Mouse (Mus musculus) neural tube, embryonic 13.5 days (tissue): ENCODE results near the gene Cwc22. TPM values are rescaled to one million over a fixed set of nuclear protein-coding genes. Genes with fewer than 3 reads are reported as not detected.

ENCODE experiments used
- ATAC-seq: fragments of 200-750 bp; cut with Nextera tagmentation; 2 replicates; pipeline ENCODE4 v1.8.0; 2017; ENCODE audit warnings: low read depth, mild to moderate bottlenecking, moderate TSS enrichment, moderate library complexity
- H3K27ac ChIP-seq: fragments of 300-500 bp; sonication (generic); replicated peaks from 2 replicates; pipeline ENCODE4 v1.5.1; 2015; ENCODE audit warnings: moderate library complexity, mild to moderate bottlenecking, inconsistent platforms
- H3K27me3 ChIP-seq: fragments of 300-500 bp; sonication (generic); 2 replicates; pipeline ENCODE4 v1.6.1; 2015; ENCODE audit warnings: mild to moderate bottlenecking, inconsistent platforms
- H3K36me3 ChIP-seq: fragments of 300-500 bp; sonication (generic); 2 replicates; pipeline ENCODE4 v1.6.1; 2015; ENCODE audit warnings: mild to moderate bottlenecking, inconsistent platforms
- H3K4me1 ChIP-seq: fragments of 300-500 bp; sonication (generic); replicated peaks from 2 replicates; pipeline ENCODE4 v1.6.1; 2015; ENCODE audit warnings: inconsistent platforms
- H3K4me2 ChIP-seq: fragments of 300-500 bp; sonication (generic); 2 replicates; pipeline ENCODE4 v1.6.1; 2015; ENCODE audit warnings: inconsistent platforms, mild to moderate bottlenecking, moderate library complexity
- H3K4me3 ChIP-seq: fragments of 300-500 bp; sonication (generic); 2 replicates; pipeline ENCODE4 v1.5.1; 2015; ENCODE audit warnings: mild to moderate bottlenecking, inconsistent platforms
- H3K9ac ChIP-seq: fragments of 300-500 bp; sonication (generic); 2 replicates; pipeline ENCODE4 v1.6.1; 2015; ENCODE audit warnings: moderate library complexity, mild to moderate bottlenecking, inconsistent platforms
- H3K9me3 ChIP-seq: fragments of 300-500 bp; sonication (generic); 2 replicates; pipeline ENCODE4 v1.6.1; 2016; ENCODE audit warnings: inconsistent platforms
- WGBS: fragments of 180-500 bp; shearing (Covaris S2); methylation state at CpG from one replicate; pipeline ENCODE4 v1.1.7; 2015; 5-methylcytosine and 5-hydroxymethylcytosine counted together
- polyA plus RNA-seq: library from polyadenylated mRNA; unstranded; fragments of >200 nt; fragmentation: Nextera tagmentation; extraction: Ambion mirVana; gene quantifications from 2 replicates; pipeline ENCODE4 v1.2.1, GENCODE M21; 2015

The Cwc22 gene
- polyA plus RNA-seq, 1 experiment from 2014 or later = 20.0 TPM

- WGBS = 96% methylated on average over 5 of the region's 5 CpGs
- no peak overlapping the region for H3K9ac ChIP-seq
- H3K27ac ChIP-seq = no peak overlapping the region
- no peak overlapping the region for H3K4me2 ChIP-seq
- peaks cover 35% of the 10 kb centered on the region for H3K36me3 ChIP-seq
- H3K4me3 ChIP-seq = no peak overlapping the region
- H3K9me3 ChIP-seq = no peaks in the 10 kb centered on the region
- no peaks in the 10 kb centered on the region for H3K27me3 ChIP-seq
- ATAC-seq = no peak
- no peaks in the 10 kb centered on the region for H3K4me1 ChIP-seq
Measured at GRCm38 (mm10) chr2:77890836-77891438, 55.2 kb downstream of the Cwc22 start.

- Histone ChIP-seq H3K4me1 (no peaks in the 10 kb centered on the region), H3K9me3 (no peaks in the 10 kb centered on the region), H3K27ac (no peak overlapping the region), H3K27me3 (no peaks in the 10 kb centered on the region), H3K36me3 (peaks cover 30% of the 10 kb centered on the region), H3K9ac (no peak overlapping the region), H3K4me2 (no peak overlapping the region), H3K4me3 (no peak overlapping the region)
- ATAC-seq = no peak
- 94% methylated on average over 6 of the region's 6 CpGs for WGBS
Measured at GRCm38 (mm10) chr2:77889949-77890348, 56.2 kb downstream of the Cwc22 start.

GRCm38 (mm10) chr2:77889401-77889800 lies 56.8 kb downstream of the Cwc22 start:
- WGBS = 92% methylated on average over 5 of the region's 5 CpGs
- Histone ChIP-seq H3K36me3 (peaks cover 24% of the 10 kb centered on the region), H3K27me3 (no peaks in the 10 kb centered on the region), H3K27ac (no peak overlapping the region), H3K4me3 (no peak overlapping the region), H3K9me3 (no peaks in the 10 kb centered on the region), H3K4me2 (no peak overlapping the region), H3K9ac (no peak overlapping the region), H3K4me1 (no peaks in the 10 kb centered on the region)
- no peak for ATAC-seq

GRCm38 (mm10) chr2:77888826-77889225 lies 57.3 kb downstream of the Cwc22 start:
- no peak overlapping the region for H3K27ac ChIP-seq

GRCm38 (mm10) chr2:77888056-77888455 lies 58.1 kb downstream of the Cwc22 start:
- H3K9me3 ChIP-seq = no peaks in the 10 kb centered on the region
- H3K4me3 ChIP-seq = no peak overlapping the region
- peaks cover 11% of the 10 kb centered on the region for H3K36me3 ChIP-seq
- H3K4me1 ChIP-seq = no peaks in the 10 kb centered on the region
- H3K27me3 ChIP-seq = no peaks in the 10 kb centered on the region
- H3K9ac ChIP-seq = no peak overlapping the region
- no peak for ATAC-seq
- no peak overlapping the region for H3K4me2 ChIP-seq
- no peak overlapping the region for H3K27ac ChIP-seq
- 92% methylated on average over 6 of the region's 6 CpGs for WGBS

More at GRCm38 (mm10) chr2:77888826-77889225, 57.3 kb downstream of the Cwc22 start:
- no peaks in the 10 kb centered on the region for H3K9me3 ChIP-seq
- no peak overlapping the region for H3K4me3 ChIP-seq
- ATAC-seq = no peak
- WGBS = 80% methylated on average over 2 of the region's 2 CpGs
- no peaks in the 10 kb centered on the region for H3K27me3 ChIP-seq
- H3K4me2 ChIP-seq = no peak overlapping the region
- no peak overlapping the region for H3K9ac ChIP-seq
- H3K36me3 ChIP-seq = peaks cover 18% of the 10 kb centered on the region
- H3K4me1 ChIP-seq = no peaks in the 10 kb centered on the region

- ATAC-seq = no peak
- H3K4me3 ChIP-seq = no peak overlapping the region
- H3K36me3 ChIP-seq = peaks cover 2% of the 10 kb centered on the region
- WGBS = 95% methylated on average over 4 of the region's 4 CpGs
- H3K9me3 ChIP-seq = no peaks in the 10 kb centered on the region
- H3K4me1 ChIP-seq = no peaks in the 10 kb centered on the region
- H3K27me3 ChIP-seq = no peaks in the 10 kb centered on the region
- no peak overlapping the region for H3K27ac ChIP-seq
- no peak overlapping the region for H3K9ac ChIP-seq
- H3K4me2 ChIP-seq = no peak overlapping the region
Measured at GRCm38 (mm10) chr2:77887166-77887565, 59.0 kb downstream of the Cwc22 start.

- 85% methylated on average over 10 of the region's 10 CpGs for WGBS
- H3K27me3 ChIP-seq = no peaks in the 10 kb centered on the region
- no peak overlapping the region for H3K4me2 ChIP-seq
- no peaks in the 10 kb centered on the region for H3K9me3 ChIP-seq
- H3K27ac ChIP-seq = no peak overlapping the region
- H3K9ac ChIP-seq = no peak overlapping the region
- no peak overlapping the region for H3K4me3 ChIP-seq
- no peak for ATAC-seq
- no peaks in the 10 kb centered on the region for H3K4me1 ChIP-seq
- no peaks in the 10 kb centered on the region for H3K36me3 ChIP-seq
Measured at GRCm38 (mm10) chr2:77885491-77886130, 60.6 kb downstream of the Cwc22 start.

- no peaks in the 10 kb centered on the region for H3K9me3 ChIP-seq
- H3K4me2 ChIP-seq = no peak overlapping the region
- no peak overlapping the region for H3K9ac ChIP-seq
- H3K36me3 ChIP-seq = no peaks in the 10 kb centered on the region
- H3K4me3 ChIP-seq = no peak overlapping the region
- 91% methylated on average over 6 of the region's 6 CpGs for WGBS
- ATAC-seq = no peak
- H3K27ac ChIP-seq = no peak overlapping the region
- no peaks in the 10 kb centered on the region for H3K4me1 ChIP-seq
- H3K27me3 ChIP-seq = no peaks in the 10 kb centered on the region
Measured at GRCm38 (mm10) chr2:77885036-77885435, 61.1 kb downstream of the Cwc22 start.

- Histone ChIP-seq H3K4me1 (no peaks in the 10 kb centered on the region), H3K4me3 (no peak overlapping the region), H3K9me3 (no peaks in the 10 kb centered on the region), H3K36me3 (no peaks in the 10 kb centered on the region), H3K27me3 (no peaks in the 10 kb centered on the region), H3K4me2 (no peak overlapping the region), H3K9ac (no peak overlapping the region), H3K27ac (no peak overlapping the region)
- no peak for ATAC-seq
- 95% methylated on average over 3 of the region's 3 CpGs for WGBS
Measured at GRCm38 (mm10) chr2:77884491-77884890, 61.7 kb downstream of the Cwc22 start.

- H3K4me2 ChIP-seq = no peak overlapping the region
- H3K4me3 ChIP-seq = no peak overlapping the region
- H3K9me3 ChIP-seq = no peaks in the 10 kb centered on the region
- ATAC-seq = no peak
- WGBS = 88% methylated on average over 4 of the region's 4 CpGs
- H3K27me3 ChIP-seq = no peaks in the 10 kb centered on the region
- no peaks in the 10 kb centered on the region for H3K4me1 ChIP-seq
- no peak overlapping the region for H3K27ac ChIP-seq
- H3K9ac ChIP-seq = no peak overlapping the region
- H3K36me3 ChIP-seq = no peaks in the 10 kb centered on the region
Measured at GRCm38 (mm10) chr2:77882961-77883360, 63.2 kb downstream of the Cwc22 start.

GRCm38 (mm10) chr2:77881301-77882199 lies 64.6 kb downstream of the Cwc22 start:
- no peaks in the 10 kb centered on the region for H3K9me3 ChIP-seq
- no peaks in the 10 kb centered on the region for H3K36me3 ChIP-seq
- no peak for ATAC-seq
- H3K27ac ChIP-seq = no peak overlapping the region
- 90% methylated on average over 5 of the region's 5 CpGs for WGBS
- H3K4me2 ChIP-seq = no peak overlapping the region
- H3K27me3 ChIP-seq = no peaks in the 10 kb centered on the region
- no peaks in the 10 kb centered on the region for H3K4me1 ChIP-seq
- H3K9ac ChIP-seq = no peak overlapping the region
- H3K4me3 ChIP-seq = no peak overlapping the region

GRCm38 (mm10) chr2:77880351-77880750 lies 65.8 kb downstream of the Cwc22 start:
- H3K9ac ChIP-seq = no peak overlapping the region

More at GRCm38 (mm10) chr2:77880351-77880750, 65.8 kb downstream of the Cwc22 start:
- H3K27me3 ChIP-seq = no peaks in the 10 kb centered on the region
- no peak overlapping the region for H3K4me3 ChIP-seq
- no peaks in the 10 kb centered on the region for H3K9me3 ChIP-seq
- H3K4me2 ChIP-seq = no peak overlapping the region
- H3K27ac ChIP-seq = no peak overlapping the region
- WGBS = 83% methylated on average over 1 of the region's 1 CpGs
- ATAC-seq = no peak
- no peaks in the 10 kb centered on the region for H3K36me3 ChIP-seq
- H3K4me1 ChIP-seq = no peaks in the 10 kb centered on the region
